Mouse (Mus musculus) adrenal gland, postnatal 25 days (tissue): ENCODE measurements at regions not wholly inside any gene's neighbourhood (a gene's known extent, or its start where the extent isn't known, plus 50 kb on each side); places are given as distances from the start of the nearest gene placed in this dataset.
"Not testable (repeated sequence)": the region's sequence is repeated elsewhere in the genome, so short reads cannot be mapped to it uniquely, and the experiment has no call there.

ENCODE experiments used
- DNase-seq: peaks from one replicate; pipeline ENCODE4 v3.0.0; 2021; ENCODE audit warnings: mixed read lengths

DNA sequence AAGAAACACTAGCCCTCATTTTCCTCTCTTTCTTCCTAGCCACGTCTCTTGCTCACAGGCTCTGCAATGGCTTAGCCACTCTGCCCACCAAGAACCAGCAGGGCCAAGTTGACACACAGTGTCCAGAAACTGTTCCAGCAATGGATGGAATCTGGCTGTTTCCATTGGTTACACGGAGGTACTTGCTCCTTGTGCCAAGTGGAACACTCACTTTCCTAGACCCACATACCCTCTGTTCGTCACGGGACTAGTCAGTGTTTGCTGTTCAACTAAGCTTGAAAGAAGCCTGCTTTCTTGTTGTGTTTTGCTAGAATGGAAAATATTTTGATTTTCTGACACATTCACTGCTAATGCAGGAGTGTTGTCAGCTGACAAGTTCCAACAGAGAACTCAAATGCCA lies 575.7 kb upstream of the Gulo start:
- DNase-seq: no peak

DNA sequence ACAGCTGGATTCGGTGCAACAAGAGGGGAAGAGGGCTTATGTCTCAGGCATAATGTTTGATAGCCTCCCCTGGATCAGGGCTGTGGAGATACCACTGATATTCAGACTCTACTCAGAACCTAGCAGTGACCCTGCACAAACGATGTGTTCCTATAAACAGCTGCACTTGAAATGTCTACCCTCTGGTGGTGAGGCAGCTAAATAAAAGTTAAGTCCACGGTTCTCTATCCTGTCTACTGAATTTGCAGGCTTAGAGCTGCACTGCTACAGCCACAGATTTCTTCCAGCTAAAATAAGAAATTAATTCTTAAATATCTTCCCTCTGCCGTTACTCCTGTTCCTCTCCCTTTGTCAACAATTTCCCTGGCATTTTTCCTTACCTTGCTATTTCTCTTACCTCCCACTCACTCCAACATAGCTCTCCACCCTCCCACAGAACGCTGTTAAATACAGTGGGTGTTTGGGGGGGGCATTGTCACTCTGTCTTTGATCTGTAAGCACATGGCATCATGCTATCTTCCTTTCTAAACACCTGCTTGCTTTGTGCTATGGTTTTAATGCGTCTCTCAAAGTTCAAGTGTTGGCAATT lies 571.0 kb upstream of the Gulo start:
- no peak for DNase-seq

DNA sequence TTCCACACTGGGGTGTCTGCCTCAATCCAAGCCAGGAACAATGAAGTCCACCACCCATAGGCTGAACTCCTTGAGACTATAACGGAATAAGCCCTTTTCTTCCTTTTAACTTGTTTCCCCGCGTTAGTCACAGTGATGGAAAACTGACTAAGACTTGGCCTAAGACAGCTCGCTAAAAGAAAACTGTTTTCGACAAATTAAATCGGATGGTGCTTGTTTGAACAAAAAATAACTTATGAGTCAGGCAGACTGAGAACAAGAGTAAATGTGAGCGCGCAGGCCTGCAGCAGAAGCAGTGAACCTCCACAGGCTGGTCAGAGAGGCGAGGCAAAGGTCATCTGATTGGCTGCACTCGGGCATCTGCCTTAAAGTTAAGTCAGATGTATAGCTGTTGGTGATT lies 557.6 kb upstream of the Gulo start:
- no peak for DNase-seq

DNA sequence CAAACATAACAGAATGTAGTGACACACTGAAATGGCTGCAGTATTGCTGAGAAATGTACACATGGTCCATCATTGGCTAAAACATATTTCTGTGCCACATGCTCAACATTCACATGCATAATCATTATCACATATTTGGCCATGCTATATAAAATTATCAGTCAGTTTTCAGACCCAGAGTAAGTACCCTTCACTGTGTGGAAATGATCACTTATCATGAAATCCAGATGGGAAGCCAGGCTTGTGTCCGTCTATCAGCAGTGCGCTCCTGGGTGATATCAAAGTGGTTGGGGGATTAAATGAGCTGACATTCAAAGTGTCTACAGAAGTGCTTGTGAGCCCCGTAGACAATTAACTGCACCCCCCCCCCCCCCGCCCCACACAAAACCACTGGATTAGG lies 553.7 kb upstream of the Gulo start:
- DNase-seq: no peak

DNA sequence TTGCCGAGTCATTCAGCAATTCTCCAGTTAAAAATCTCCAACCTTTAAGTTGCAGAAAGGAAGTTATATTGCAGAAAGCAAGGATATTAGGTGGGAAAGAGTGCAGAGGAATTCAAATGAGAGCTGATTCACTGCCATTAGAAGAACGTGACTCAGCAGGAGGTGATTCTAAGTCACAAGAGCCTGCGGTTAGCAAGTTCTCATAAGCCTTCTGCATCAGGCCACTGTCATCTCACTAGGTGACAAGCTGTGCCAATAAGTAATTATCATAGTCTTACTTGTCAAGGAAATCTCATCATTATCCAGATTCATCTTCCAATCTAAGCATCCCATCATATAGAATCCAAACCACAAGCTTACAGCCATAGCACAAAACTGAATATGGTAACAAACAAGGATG lies 552.7 kb upstream of the Gulo start:
- no peak for DNase-seq

DNA sequence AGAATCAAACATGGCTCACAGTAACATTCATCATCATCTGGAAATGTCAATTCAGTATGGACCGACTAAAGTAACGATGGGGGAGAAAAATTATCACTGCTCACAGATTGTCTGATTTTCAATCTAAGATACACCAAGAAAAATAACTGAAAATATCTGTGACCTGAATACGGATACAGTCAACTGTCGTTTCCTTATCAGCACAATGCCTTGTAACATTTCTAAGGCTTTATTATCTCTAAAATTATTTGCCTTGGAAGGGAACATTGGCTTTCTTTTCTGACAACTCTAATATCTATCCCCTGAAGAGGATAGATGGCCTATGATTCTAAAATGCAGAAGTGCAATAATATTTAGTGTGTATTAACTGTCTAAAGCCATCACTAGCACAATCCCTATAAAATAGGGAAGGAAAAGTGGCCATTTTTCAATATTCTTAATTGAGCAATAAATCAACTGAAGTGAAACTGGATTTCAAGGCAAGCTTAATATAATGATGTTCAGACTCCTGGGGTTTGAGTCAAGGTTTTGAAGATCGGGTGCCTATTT lies 552.1 kb upstream of the Gulo start:
- no peak for DNase-seq

DNA sequence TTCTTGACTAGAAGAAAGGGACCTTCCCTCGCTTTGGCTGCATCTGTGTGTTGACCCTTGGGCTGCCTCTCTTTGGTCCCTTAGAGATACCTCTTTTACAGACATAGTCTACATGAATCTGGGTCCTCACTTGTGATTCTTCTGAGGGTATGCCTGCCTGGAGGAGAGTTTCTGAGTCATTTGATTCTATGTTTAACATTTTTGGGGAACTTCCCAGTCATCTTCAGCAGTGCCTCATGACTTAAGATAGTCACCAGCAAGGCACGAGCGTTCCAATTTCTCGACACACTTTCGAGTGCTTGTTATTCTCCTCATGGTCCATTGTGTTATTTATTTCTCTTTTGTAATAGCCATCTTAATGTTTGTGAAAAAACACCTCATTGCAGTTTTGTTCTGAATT lies 549.4 kb upstream of the Gulo start:
- DNase-seq: no peak

DNA sequence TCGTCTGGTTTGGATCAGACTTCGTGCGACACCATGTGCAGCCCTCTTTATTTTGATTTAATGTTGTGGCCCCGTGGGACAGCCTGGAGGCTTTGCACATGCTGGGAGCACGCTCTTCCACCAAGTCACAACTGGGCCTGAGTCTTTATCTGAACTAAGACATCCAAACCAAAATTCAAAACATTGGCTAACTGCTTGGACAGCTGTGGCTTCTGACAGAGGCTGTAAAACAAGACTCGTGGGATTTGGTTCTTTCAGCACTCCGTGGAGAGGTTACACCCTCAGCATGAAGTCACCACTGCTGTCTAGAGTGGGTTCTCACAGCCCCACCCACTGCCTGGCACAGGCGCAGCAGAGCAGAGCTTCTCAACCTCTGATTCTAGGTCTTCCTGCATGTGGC lies 548.6 kb upstream of the Gulo start:
- DNase-seq: no peak

DNA sequence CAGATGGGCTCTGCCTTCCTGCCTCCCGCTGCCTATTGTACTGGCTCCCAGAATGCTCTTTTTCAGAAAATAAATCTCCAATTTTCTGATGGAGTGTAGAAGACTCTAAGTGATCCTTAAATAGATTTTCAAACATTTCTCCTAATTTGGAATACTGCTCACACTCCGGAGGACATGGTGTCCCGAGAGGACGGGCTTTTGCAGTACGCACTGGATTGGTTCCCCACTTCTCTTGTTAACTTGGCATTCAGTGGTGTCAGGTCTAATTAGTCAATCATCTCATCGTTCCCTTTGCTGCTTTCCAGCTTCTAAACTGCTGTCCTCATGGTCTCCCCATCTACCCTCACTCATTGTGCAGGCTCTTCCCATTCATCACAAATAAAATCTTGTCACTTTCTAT lies 529.5 kb upstream of the Gulo start:
- DNase-seq: no peak

DNA sequence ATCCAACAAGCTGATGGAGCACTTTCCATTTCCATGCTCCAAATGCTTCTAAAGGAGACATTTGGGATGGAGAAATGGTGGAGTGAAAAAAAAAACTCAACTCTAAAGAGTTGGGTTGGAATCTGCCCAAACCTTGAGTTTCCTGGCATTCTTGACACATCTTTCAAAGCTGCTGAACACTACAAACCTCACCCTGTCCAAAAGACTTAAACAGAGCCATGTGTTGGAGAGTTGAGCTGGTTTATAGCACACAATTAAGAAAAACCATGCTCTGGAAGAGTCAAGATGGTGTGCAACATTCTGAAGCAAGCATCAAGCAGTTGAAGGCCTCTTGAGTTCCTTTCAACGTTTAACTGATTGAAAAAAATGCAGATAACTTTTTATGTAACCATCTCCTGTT lies 525.7 kb upstream of the Gulo start:
- DNase-seq: no peak

DNA sequence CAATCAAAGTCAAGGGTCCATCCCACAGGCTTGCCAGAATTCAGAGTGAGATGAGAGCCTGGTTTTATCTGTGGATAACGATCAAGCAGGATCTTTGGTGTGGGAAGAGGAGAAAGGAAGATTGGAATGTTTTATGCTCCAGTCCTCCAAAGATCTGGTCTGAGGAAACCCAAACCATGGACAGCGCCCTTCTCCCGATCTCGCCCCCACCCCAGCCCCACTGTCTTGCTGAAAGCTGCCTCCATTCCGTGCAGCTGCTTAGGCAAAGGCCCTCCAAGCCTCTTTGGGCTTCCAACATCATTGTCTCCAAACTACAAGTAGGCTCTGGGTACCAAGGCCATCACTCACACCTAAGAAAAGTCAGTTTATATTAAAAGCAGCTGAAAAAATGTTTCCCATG lies 519.1 kb upstream of the Gulo start:
- DNase-seq: no peak

DNA sequence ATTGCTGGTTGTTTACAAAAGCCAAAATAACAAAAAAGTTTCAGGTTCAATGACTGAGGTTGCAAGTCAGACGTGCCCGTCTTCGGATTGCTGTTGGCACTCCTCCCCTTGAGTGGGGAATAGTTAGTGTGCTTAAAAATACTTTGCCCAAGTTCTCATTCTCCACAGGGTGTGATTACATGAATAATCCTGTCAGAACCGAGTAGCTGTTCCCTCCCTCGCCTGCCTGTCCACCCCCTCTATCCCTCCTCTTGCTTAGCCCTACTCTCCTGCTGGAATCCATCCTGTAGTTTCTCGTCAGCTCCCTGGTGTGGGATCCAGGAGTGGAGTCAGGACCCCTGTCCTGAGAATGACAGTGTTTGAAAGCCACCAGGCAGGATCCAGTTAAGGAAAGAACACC lies 518.1 kb upstream of the Gulo start:
- no peak for DNase-seq

DNA sequence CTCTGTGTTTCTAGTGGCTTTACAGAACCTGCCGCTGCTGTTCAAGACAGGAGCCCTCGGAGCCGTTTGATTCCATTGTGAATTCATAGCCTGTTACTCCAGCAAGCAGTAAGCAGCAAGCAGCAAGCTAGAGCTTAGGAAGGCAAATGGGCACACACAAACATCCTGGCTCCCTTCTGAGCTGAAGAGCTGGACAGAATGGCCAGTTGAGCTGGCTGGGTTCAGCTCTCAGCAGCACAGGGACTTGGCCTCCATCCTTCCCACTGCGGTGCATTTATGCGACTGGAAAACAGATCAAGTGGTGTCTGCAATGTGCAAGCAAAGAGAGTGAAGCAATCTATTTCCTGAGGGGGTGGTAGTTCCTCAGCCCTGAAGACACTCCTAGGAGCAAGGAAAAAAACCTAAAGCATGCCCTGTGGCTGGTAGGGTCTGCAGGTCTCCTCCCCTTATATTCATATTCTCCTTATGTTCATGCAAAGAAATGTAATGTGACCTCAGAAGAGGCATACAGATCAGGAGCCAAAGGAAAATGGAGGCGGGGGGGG lies 513.9 kb upstream of the Gulo start:
- peak; percentile 2 for DNase-seq

DNA sequence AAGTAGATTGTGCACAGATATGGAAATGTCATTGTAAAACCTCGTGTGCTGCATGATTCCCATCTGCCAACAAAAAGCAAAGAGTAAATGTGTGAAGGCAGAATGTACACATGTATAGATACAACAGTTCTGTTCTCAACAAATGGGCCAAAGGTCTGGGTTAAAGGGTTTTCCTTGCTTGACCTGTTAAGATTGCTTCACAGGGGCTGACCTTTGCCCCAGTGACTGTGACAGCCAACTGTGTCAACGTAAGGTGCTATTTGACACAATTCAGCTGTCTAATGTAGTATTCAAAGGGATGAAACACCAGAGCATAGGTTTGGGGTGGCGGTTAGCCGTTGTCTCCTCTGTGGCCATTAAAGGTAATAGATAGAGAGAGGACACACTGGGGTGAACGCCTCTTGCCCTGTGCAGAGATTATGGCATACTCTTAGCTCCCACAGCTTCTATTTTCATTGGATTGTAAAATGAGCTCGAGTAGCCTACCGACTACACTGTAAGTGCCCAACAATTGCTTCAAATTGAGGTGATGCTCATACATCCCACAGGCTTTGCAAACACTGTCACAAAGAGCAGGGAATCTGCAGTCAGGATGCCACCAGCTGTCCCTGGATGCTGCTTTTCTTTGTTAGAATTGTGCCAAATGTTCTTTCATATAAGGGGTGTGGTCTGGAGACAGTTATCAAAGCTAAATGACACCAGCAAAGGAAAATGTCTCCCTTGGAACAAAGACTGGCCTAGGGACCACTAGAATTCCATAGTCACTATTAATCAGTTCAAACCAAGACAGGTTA lies 513.0 kb upstream of the Gulo start:
- DNase-seq: peak; percentile 26

DNA sequence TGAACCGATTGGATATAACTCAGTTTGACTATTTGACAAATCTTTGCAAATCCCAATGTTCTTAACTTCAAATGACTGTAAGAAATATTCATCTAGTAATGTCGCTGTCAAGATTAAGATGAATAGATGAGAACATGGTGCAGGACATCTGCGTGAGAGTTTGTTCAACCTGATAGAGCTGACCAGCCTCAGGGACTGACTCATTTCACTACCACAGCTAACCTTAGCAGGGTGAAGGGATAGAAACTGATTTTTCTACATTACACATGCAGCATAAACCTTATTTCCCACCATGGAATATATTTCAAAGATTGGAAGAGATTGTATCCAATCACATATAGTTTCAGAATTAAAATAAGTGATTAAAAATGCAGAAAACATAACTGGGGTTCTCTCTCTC lies 507.8 kb upstream of the Gulo start:
- DNase-seq: no peak

DNA sequence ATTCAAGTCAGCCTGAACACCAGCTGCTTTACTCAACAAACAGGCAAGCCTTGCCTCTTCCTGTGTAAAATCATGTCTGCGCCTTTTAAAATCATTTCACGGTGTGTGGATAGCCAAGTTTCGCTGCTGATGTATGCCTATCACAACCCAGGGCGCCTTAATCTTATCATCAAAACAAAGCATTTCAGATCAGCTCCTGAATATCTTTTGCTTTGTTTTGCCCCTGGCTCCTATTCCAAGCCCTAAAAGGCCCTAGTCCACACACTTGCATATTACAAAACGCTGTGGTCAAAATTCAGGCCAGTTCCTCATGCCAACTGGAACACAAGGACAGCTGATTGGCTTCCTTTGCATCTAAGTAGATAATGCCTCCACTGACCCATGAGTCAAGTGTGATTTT lies 501.7 kb upstream of the Gulo start:
- DNase-seq: no peak

DNA sequence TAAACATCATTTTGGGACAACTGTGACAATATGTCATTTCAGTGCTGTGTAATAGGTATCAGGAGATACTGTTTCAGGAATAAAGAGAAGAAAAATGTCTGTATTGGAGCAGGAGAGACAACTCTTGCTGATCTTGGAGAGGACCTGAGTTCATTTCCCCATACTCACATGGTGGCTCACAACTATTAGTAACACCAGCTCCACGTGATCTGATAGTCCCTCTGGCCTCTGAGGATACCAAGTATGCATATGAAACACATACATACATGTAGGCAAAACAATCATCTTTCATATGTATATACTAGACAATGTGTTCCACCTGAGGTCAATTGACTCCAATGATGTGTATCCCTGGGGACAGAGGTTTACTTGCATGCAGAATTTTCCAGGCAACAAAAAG lies 501.2 kb upstream of the Gulo start:
- no peak for DNase-seq

DNA sequence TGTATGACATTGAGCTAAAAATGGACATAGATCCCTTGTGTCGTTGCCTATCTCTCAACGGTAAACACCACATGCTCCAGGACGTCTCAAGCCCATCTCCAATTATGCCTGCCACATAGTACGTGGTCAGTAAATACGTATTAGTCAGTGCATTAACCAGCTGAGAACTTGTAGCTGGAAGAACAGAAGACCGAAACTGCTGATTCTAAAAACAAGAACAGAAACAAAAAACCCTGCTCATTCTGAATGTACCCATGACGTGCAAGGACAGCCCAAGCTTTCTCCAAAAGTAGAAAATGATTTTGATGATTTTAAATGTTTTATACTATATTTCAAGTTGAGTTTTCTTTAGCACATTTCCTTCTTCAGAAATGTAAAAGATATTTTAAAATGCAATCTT lies 500.7 kb upstream of the Gulo start:
- DNase-seq: no peak

DNA sequence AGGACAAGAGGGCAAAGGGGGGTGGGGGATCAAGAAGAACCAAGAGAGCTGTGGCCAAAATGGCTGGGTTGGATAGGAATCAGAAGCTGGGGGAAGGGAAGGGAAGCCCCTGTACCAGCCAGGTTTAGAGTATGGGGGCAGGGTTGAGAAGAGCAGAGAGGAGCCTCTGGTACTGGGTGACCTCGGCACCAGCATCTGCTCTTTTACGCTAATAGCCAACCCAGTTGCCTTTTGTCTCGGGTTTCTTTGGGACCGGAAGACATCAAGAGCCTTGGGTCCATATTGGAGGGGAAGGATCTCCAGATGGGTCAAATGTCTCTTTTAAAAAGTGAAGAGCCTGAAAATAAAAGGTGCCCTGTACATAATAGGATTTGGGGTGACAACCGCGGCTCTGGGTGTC lies 493.0 kb upstream of the Gulo start:
- no peak for DNase-seq

DNA sequence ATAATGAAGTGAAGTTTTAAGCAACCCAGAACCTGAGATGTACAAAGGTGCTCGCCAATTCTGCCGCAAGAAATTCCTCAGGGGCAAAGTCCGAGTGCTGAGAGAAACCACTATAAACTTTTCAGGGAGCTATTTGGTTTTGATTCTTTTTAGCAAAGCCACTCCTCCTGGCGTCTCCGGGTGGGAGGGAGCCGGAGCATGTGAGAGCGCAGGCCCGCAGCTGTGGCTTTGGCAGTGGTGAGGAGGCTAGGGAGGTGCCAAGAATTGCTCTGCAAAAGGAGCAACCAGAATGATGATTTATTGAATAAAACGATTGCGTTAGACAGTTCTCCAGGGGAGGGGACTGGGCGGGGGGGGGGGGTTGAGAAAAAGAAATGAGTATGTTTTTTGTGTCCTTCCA lies 490.9 kb upstream of the Gulo start:
- DNase-seq: peak; percentile 53

DNA sequence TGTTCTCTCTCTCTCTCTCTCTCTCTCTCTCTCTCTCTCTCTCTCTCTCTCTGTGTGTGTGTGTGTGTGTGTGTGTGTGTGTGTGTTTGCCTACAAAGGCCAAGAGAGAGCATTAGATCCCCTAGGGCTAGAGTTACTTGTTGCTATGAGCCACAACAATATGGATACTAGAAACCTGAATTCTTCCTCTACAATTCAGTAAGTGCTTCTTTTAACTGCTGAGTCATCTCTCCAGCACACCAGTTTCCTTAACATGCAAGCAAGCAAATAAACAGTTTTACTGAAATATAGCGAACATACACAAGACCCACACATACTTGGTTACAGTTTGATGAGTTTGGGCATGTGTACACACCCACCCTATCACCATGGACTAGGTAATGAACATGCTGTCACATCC lies 486.1 kb upstream of the Gulo start:
- DNase-seq: no peak

DNA sequence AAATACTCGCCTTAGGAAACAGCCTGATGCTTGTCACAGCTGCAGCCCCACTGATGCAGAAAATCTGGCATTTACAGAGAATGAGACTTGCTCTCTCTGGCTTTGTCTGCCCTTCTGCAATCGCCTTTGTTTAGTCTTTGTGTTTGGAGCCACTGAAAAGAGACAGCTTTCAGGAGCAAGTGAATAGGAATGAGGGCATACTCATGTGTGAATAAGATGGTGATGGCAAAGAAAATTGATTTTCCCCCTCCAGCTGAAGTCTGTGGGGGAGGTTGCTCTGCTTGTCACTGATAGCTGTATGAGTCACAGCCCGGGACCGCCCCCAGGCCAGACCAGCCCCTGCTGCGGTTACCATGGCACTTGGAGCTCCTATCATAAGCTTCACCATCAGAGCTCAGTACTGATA lies 485.5 kb upstream of the Gulo start:
- DNase-seq: peak; percentile 72

DNA sequence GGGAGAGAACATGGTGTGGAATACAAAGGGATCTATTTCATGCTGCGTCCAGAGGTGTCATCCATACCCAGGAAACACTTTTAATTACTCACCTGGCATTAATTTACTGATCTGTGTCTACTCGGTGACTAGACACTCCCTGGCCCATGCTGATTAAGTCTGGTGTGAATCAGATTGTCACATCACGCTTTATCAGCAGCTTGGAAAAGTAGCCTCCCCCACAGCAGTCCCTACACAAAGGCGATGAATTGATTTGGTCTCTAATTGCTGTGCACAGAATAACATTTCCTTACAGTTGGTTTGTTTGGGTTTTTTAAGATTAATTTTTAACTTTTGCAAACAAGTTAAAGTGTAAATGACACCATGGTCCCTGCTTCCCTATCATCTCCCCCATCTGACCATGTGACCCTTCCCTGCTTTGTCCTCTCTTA lies 484.7 kb upstream of the Gulo start:
- DNase-seq: no peak

DNA sequence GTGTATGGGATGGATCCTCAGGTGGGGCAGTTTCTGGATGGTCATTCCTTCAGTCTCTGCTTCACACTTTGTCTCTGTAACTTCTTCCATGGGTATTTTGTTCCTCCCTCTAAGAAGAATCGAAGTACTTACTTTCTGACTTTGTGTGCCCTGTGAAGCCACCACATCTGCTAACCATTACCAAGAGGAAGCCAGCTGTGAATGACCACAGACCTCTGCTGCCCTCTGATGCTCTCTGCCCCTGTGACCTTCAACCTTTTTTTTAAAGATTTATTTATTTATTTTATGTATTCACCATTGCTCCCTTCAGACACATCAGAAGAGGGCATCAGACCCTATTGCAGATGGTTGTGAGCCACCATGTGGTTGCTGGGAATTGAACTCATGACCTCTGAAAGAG lies 475.7 kb upstream of the Gulo start:
- DNase-seq: not testable (repeated sequence)
